Mouse (Mus musculus): Measurements from ENCODE around the gene Blvrb. TPM values are rescaled to one million over a fixed set of nuclear protein-coding genes. Genes with fewer than 3 reads are reported as not detected.
"Not testable (repeated sequence)": the region's sequence is repeated elsewhere in the genome, so short reads cannot be mapped to it uniquely, and the experiment has no call there.

The Blvrb gene
- polyA plus RNA-seq, 1 experiment: 19.1 TPM

- DNase-seq (ENCODE audit: low read depth): peak; percentile 100
- TF ChIP-seq POLR2A (IDR thresholded peaks at IDR 0.05; ENCODE audit: borderline replicate concordance, extremely low read depth, insufficient read depth, insufficient read length, poor library complexity, severe bottlenecking) (peak; percentile 71; the same call in 1 of the 2 replicates), CTCF (IDR thresholded peaks at IDR 0.05; ENCODE audit: borderline replicate concordance, extremely low read depth, insufficient read depth, insufficient read length) (peak; percentile 51; the same call in 1 of the 2 replicates)
Measured at GRCm38 (mm10) chr7:27486770-27487697, 39.3 kb downstream of the Blvrb start, which contains the start of gene Sertad1. Sertad1 (plus strand) TSS chr7:27486910.

- TF ChIP-seq CTCF (IDR thresholded peaks at IDR 0.05; ENCODE audit: borderline replicate concordance, extremely low read depth, insufficient read depth, insufficient read length): no peak
- TF ChIP-seq POLR2A (IDR thresholded peaks at IDR 0.05; ENCODE audit: borderline replicate concordance, extremely low read depth, insufficient read depth, insufficient read length, poor library complexity, severe bottlenecking): no peak
- peak; percentile 15 for DNase-seq (ENCODE audit: low read depth)
Measured at GRCm38 (mm10) chr7:27487740-27488268, 40.0 kb downstream of the Blvrb start.

GRCm38 (mm10) chr7:27489270-27489869, 41.6 kb downstream of the Blvrb start:
- DNase-seq (ENCODE audit: low read depth): no peak
- TF ChIP-seq POLR2A (IDR thresholded peaks at IDR 0.05; ENCODE audit: borderline replicate concordance, extremely low read depth, insufficient read depth, insufficient read length, poor library complexity, severe bottlenecking) (no peak), CTCF (IDR thresholded peaks at IDR 0.05; ENCODE audit: borderline replicate concordance, extremely low read depth, insufficient read depth, insufficient read length) (no peak)

GRCm38 (mm10) chr7:27490227-27490542, 42.4 kb downstream of the Blvrb start:
- TF ChIP-seq CTCF (IDR thresholded peaks at IDR 0.05; ENCODE audit: borderline replicate concordance, extremely low read depth, insufficient read depth, insufficient read length) (no peak), POLR2A (IDR thresholded peaks at IDR 0.05; ENCODE audit: borderline replicate concordance, extremely low read depth, insufficient read depth, insufficient read length, poor library complexity, severe bottlenecking) (no peak)
- no peak for DNase-seq (ENCODE audit: low read depth)

GRCm38 (mm10) chr7:27490543-27491329, 43.0 kb downstream of the Blvrb start:
- DNase-seq (ENCODE audit: low read depth): peak; percentile 79
- TF ChIP-seq CTCF (IDR thresholded peaks at IDR 0.05; ENCODE audit: borderline replicate concordance, extremely low read depth, insufficient read depth, insufficient read length) (peak; percentile 59), POLR2A (IDR thresholded peaks at IDR 0.05; ENCODE audit: borderline replicate concordance, extremely low read depth, insufficient read depth, insufficient read length, poor library complexity, severe bottlenecking) (no peak)

- TF ChIP-seq POLR2A (IDR thresholded peaks at IDR 0.05; ENCODE audit: borderline replicate concordance, extremely low read depth, insufficient read depth, insufficient read length, poor library complexity, severe bottlenecking): no peak
- TF ChIP-seq CTCF (IDR thresholded peaks at IDR 0.05; ENCODE audit: borderline replicate concordance, extremely low read depth, insufficient read depth, insufficient read length): no peak
- DNase-seq (ENCODE audit: low read depth): no peak
Measured at GRCm38 (mm10) chr7:27491856-27492255, 44.1 kb downstream of the Blvrb start.

GRCm38 (mm10) chr7:27493022-27493421, 45.2 kb downstream of the Blvrb start:
- TF ChIP-seq POLR2A (IDR thresholded peaks at IDR 0.05; ENCODE audit: borderline replicate concordance, extremely low read depth, insufficient read depth, insufficient read length, poor library complexity, severe bottlenecking) (no peak), CTCF (IDR thresholded peaks at IDR 0.05; ENCODE audit: borderline replicate concordance, extremely low read depth, insufficient read depth, insufficient read length) (no peak)
- no peak for DNase-seq (ENCODE audit: low read depth)

- TF ChIP-seq POLR2A (IDR thresholded peaks at IDR 0.05; ENCODE audit: borderline replicate concordance, extremely low read depth, insufficient read depth, insufficient read length, poor library complexity, severe bottlenecking): no peak
- TF ChIP-seq CTCF (IDR thresholded peaks at IDR 0.05; ENCODE audit: borderline replicate concordance, extremely low read depth, insufficient read depth, insufficient read length): no peak
Measured at GRCm38 (mm10) chr7:27493450-27493849, 45.7 kb downstream of the Blvrb start.

GRCm38 (mm10) chr7:27494659-27495367, 47.0 kb downstream of the Blvrb start:
- not testable (repeated sequence) for DNase-seq (ENCODE audit: low read depth)

More at GRCm38 (mm10) chr7:27493450-27493849, 45.7 kb downstream of the Blvrb start:
- DNase-seq (ENCODE audit: low read depth): no peak

GRCm38 (mm10) chr7:27499036-27499435, 51.3 kb downstream of the Blvrb start, which contains the start of gene Prx:
Prx (plus strand) TSS chr7:27499324.
- TF ChIP-seq POLR2A (IDR thresholded peaks at IDR 0.05; ENCODE audit: borderline replicate concordance, extremely low read depth, insufficient read depth, insufficient read length, poor library complexity, severe bottlenecking) (no peak), CTCF (IDR thresholded peaks at IDR 0.05; ENCODE audit: borderline replicate concordance, extremely low read depth, insufficient read depth, insufficient read length) (no peak)
- no peak for DNase-seq (ENCODE audit: low read depth)

All from brain, embryonic 14.5 days (tissue).